Mouse (Mus musculus) kidney, adult 9 months (tissue): ENCODE results near the gene Naa10.

Source experiments
- DNase-seq: peaks from one replicate; pipeline ENCODE4 v3.0.0; 2022

Gene Naa10

DNA sequence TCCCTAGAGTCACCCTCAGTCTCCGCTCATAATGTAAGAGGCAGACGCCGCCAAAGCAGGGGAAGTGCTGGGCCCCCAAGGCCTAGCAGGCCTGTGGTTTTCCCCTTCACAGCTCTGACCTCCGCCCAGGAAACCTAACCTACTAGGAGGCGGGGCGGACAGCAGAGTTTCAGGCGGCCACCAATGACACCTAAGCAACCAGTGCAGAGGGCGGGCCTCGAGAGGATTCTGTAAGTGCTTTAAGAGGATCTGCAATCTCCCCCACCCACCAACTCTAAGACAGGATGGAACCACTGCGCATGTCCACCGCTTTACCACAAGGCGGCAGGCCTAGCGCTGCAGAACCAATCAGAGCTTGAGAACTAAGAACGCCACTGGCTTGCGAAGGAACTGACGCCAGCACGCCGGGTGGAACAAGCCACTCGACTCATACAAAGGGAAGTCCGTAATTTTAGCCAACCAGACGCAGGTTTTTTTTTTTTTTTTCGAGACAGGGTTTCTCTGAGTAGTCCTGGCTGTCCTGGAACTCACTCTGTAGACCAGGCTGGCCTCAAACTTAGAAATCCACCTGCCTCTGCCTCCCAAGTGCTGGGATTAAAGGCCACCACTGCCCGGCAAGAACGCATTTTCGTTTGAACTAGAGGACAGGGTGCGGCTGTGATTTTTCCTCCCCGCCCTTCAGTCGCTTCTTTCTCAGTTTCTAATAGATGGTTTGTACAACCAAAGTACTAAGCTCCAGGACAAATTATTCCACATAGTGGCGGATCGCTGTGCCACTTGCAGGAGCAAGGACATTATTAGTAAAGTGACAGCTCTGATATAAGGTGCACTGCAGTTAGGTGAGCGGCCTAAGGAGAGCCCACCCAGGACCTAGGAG is 6.7 kb downstream of the Naa10 start:
- DNase-seq = peak; percentile 96

DNA sequence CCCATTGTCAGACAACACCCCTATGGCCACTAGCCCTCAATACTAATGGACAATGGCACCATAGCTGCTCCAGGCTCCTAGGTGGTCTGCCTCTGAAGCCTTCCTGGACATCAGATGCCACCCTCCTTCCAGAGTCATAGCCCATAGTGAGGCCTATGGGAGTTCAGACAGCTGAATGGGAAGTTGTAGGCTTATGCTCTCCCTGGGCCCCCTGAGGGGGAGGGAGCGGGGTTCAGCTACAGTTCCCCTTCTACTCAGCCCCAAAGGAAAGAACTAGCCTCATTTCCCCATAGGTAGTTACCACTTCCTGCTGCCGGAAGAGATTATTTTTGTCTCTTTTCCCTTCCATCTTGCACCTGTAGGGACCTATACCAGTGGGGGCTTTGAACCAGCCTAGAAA is 10.2 kb downstream of the Naa10 start:
- DNase-seq = no peak

DNA sequence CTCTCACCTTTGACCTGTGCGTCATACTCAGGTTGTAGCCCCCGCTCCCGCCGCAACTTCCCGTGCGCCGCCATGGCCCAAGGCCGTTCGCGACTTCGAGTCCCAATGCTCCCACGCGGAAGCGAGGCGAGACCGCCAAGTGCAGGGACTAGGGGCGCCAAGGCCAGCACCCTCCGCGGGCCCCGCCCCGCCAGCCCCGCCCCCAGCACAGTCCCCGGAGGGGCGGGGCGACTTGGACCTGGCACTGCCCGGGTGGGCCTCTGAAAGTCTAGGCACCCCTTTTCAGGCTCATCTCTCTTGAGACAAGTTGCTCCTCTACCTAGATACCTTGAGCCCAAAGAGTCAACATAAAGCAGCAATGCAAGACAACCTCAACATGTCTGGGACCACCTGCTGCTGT is 10.6 kb downstream of the Naa10 start:
- DNase-seq = no peak

DNA sequence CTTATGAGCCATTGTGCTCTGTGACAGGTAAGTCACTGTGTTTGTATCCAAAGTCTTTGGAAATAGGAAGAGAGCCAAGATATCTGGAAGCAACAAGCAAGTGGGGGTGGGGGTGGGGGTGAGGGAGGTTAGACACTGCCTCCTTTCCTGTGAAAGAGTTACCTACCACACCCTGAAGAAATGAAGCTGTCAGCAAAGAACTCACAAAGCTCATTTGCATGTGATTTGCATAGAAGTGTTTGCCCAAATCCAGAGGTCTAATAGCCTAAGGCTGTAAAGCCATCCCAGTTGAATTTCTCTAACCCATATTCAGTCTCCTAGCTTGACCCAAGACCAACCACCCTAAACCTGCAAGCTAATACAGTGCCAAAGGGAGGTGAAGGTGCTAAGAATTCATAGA is 11.3 kb downstream of the Naa10 start:
- no peak for DNase-seq

- DNase-seq = no peak
Observed at GRCm38 (mm10) chrX:73910049-73910448, 11.7 kb downstream of the Naa10 start.

- no peak for DNase-seq
Observed at GRCm38 (mm10) chrX:73897959-73898358, 23.8 kb downstream of the Naa10 start.

- peak; percentile 60 for DNase-seq
Observed at GRCm38 (mm10) chrX:73895719-73896118, 26.0 kb downstream of the Naa10 start, which contains the start of gene L1cam. L1cam (minus strand) TSS chrX:73896105.

DNA sequence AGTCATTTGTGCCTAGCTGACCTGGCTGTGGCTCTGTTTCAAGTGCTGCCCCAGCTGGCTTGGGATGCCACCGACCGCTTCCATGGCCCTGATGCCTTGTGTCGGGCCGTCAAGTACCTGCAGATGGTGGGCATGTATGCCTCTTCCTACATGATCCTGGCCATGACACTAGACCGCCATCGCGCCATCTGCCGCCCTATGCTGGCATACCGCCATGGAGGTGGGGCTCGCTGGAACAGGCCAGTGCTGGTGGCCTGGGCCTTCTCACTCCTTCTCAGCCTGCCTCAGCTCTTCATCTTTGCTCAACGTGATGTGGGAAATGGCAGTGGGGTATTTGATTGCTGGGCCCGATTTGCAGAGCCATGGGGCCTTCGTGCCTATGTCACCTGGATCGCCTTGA is 28.9 kb downstream of the Naa10 start:
- no peak for DNase-seq

DNA sequence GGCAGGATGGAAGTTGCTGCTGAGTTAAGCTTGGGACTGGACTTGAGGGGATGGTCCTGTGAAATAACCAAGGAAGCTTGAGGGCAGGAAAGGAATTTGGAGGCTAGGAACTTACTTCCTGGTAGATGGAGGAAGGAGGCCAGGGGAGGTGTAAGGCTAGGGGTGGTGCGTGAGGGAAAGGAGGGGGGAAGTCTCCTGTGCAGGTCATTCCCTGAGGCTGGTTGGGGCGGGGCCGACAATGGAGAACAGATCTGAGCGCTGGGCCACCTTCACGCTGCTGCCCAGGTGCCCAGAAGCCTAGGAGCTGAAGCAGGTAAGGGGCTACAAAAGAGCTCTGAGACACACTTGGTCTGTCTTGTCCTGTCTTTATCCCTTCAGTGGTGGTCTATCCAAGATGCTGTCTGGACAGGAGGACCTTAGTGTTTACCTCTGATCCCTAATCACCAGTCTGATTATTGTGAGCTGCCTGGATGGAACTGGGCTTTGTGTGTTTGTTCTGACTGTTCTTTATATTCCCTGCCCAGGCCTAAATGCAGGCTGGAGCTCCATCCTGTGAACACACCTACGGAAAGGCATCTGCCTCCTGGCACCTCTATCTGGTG is 30.1 kb downstream of the Naa10 start, which contains the start of gene Avpr2:
Gene Avpr2, plus strand, starts transcription at position 552 of the 602 bp plus-strand sequence.
- DNase-seq = peak; percentile 26

DNA sequence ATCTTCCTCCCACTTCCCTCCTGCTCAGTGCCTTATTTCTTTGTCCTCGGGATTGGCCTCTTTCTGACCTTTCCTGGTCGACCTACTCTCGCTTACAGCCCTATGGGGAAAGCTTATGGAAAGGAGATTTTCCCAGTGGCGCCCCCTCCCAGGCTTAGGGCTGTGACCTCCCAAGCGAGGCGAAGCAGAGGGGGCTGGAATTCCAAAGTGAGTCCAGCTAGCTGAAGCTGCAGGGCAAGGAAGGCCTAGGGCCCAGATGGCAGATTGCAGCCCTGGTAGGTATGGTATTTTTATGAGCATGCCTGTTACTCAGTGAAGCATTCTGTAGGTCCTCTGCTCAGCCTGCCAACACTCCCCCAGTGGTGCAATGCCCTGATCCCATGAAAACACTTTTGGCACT is 40.3 kb downstream of the Naa10 start:
- peak; percentile 38 for DNase-seq

DNA sequence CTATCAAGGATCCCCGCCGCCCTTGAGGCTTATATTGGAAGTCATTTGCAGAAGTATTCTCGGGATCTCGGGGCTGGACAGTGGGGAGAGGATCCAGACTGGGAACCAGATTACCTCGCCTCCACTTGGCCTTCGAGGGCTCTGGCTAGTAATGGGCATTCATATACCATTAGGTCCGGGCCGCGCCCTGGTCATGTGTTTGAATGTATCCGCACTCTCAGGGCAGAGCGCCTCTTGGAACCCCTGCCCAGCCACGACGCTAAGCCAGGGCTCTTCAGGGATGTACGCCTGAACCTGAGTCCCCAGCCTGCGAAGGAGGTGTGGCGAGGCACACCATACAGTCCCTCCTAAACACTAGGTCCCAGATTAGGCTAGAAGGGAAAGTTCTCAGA is 40.7 kb downstream of the Naa10 start:
- DNase-seq = no peak

- DNase-seq = peak; percentile 28
Observed at GRCm38 (mm10) chrX:73880194-73881035, 41.3 kb downstream of the Naa10 start.

DNA sequence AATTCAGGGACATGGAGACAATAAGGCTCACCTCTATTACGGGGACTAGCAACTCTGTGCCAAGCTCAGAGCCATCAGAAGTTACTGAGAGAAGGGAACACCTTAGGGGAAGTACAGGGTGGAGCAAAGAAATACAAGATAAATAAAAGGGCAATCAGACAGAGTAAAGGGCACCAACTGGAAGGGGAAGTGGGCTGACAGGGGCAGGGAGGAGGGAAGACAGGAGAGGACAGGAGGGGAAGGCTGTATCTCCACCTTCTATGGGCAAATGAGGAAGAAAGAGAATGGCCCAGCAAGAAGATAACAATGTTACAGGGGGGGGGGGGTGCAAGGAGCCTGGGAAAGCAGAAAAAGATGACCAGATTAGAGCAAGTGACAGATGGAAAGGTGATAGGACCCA is 44.7 kb downstream of the Naa10 start:
- no peak for DNase-seq

DNA sequence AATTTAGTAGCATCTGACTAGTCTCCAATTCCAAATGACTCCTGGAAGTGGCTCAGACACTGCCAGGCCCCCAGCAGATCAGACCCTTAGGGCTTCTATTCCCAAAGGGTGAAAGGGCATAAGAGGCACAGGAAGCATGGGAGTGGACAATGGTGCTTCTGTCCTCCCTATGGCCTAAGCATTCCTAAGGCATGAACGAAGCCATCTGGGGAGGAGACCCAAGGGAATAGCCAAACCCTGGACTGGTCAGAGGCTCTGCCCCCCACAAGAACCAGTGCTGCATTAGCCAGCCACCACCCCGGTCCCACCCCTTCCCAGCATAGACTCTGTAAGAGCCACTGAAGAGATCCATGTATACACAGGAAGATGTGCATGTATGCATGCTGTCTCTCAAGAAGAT is 45.9 kb downstream of the Naa10 start:
- DNase-seq = no peak

- DNase-seq = no peak
Observed at GRCm38 (mm10) chrX:73871956-73872355, 49.8 kb downstream of the Naa10 start.

- DNase-seq = no peak
Observed at GRCm38 (mm10) chrX:73871474-73871873, 50.3 kb downstream of the Naa10 start.

DNA sequence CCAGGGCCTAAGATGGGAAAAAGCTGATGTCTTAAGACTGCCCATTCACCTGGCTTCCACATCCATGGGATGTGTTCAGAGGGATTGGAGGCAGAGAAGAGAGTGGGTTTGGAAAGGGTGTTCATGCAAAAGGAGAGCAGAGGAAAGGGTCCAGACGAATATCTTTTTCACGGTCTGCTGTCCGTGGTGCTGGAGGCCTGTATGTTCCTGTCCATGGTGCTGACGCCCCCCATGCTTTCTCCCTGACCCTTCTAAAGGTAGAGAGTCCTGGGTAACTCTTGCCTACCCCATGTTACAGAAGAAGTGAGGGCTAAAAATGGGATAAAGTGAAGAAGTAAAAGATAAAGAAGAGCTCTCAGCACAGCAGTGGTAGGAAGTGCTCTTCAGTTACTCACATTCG is 52.4 kb downstream of the Naa10 start:
- no peak for DNase-seq

GRCm38 (mm10) chrX:73867852-73868251 is 53.9 kb downstream of the Naa10 start:
- no peak for DNase-seq

DNA sequence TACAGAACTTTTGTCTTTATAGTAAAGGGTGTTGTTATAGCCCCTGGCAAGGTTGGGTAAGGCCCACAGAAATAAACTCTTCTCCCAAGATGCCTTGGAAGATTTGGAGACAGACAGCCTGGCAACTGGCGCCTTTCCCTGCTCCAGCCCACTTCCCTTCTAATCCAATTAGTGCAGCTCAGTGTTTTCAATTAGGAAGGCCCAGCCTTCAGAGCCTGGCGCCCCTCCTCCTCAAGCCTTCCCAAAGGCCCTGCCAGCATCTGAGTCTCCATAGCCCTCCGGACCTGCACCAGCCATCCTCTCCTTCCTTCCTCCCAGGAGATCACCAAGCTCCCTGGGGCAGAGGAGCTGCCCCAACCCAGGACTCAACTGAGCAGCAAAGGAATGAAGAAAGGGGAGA is 54.5 kb downstream of the Naa10 start:
- no peak for DNase-seq
